Mouse (Mus musculus) midbrain, embryonic 12.5 days (tissue): Measurements from ENCODE around the gene B430306N03Rik. TPM values are rescaled to one million over a fixed set of nuclear protein-coding genes. Genes with fewer than 3 reads are reported as not detected.

ENCODE experiments used
- ATAC-seq: fragments of 200-750 bp; cut with Nextera tagmentation; 2 replicates; pipeline ENCODE4 v1.8.0; 2017; ENCODE audit warnings: low read depth, moderate TSS enrichment, moderate library complexity; ENCODE audit not compliant: low FRiP score
- H3K27ac ChIP-seq: fragments of 300-500 bp; sonication (generic); replicated peaks from 2 replicates; pipeline ENCODE4 v1.5.1; 2016; ENCODE audit warnings: mild to moderate bottlenecking
- H3K27me3 ChIP-seq: fragments of 300-500 bp; sonication (generic); 2 replicates; pipeline ENCODE4 v1.6.1; 2016; ENCODE audit warnings: mild to moderate bottlenecking
- H3K36me3 ChIP-seq: fragments of 300-500 bp; sonication (generic); 2 replicates; pipeline ENCODE4 v1.6.1; 2016
- H3K4me1 ChIP-seq: fragments of 300-500 bp; sonication (generic); 2 replicates; pipeline ENCODE4 v1.6.1; 2016
- H3K4me2 ChIP-seq: fragments of 300-500 bp; sonication (generic); replicated peaks from 2 replicates; pipeline ENCODE4 v1.6.1; 2016; ENCODE audit warnings: mild to moderate bottlenecking, moderate library complexity
- H3K4me3 ChIP-seq: fragments of 300-500 bp; sonication (generic); 2 replicates; pipeline ENCODE4 v1.5.1; 2016; ENCODE audit warnings: mild to moderate bottlenecking
- H3K9ac ChIP-seq: fragments of 300-500 bp; sonication (generic); replicated peaks from 2 replicates; pipeline ENCODE4 v1.6.1; 2016; ENCODE audit warnings: mild to moderate bottlenecking, moderate library complexity
- H3K9me3 ChIP-seq: fragments of 300-500 bp; sonication (generic); 2 replicates; pipeline ENCODE4 v1.6.1; 2016; ENCODE audit warnings: mild to moderate bottlenecking
- WGBS: fragments of 180-500 bp; shearing (Covaris S2); methylation state at CpG from one replicate; pipeline ENCODE4 v1.1.7; 2016; 5-methylcytosine and 5-hydroxymethylcytosine counted together
- polyA plus RNA-seq: library from polyadenylated mRNA; unstranded; fragments of >200 nt; fragmentation: Nextera tagmentation; extraction: Ambion mirVana; gene quantifications from 2 replicates; pipeline ENCODE4 v1.2.1, GENCODE M21; 2016

Gene B430306N03Rik
- polyA plus RNA-seq, 1 experiment from 2014 or later = 0.17 TPM

GRCm38 (mm10) chr17:48321279-48321678 lies 5.3 kb downstream of the B430306N03Rik start:
- Histone ChIP-seq H3K27ac (no peak overlapping the region), H3K27me3 (no peaks in the 10 kb centered on the region), H3K4me2 (no peak overlapping the region), H3K4me3 (no peak overlapping the region), H3K4me1 (no peaks in the 10 kb centered on the region), H3K9me3 (no peaks in the 10 kb centered on the region), H3K9ac (no peak overlapping the region), H3K36me3 (no peaks in the 10 kb centered on the region)
- 71% methylated on average over 2 of the region's 2 CpGs for WGBS
- ATAC-seq = no peak

GRCm38 (mm10) chr17:48323236-48323635 lies 7.3 kb downstream of the B430306N03Rik start:
- no peak overlapping the region for H3K4me3 ChIP-seq
- H3K4me1 ChIP-seq = no peaks in the 10 kb centered on the region
- WGBS = 67% methylated on average over 3 of the region's 3 CpGs
- no peak for ATAC-seq
- no peak overlapping the region for H3K9ac ChIP-seq
- no peaks in the 10 kb centered on the region for H3K9me3 ChIP-seq
- no peaks in the 10 kb centered on the region for H3K27me3 ChIP-seq
- no peaks in the 10 kb centered on the region for H3K36me3 ChIP-seq
- no peak overlapping the region for H3K27ac ChIP-seq
- H3K4me2 ChIP-seq = no peak overlapping the region

- Histone ChIP-seq H3K4me3 (no peak overlapping the region), H3K9ac (no peak overlapping the region), H3K36me3 (no peaks in the 10 kb centered on the region), H3K9me3 (no peaks in the 10 kb centered on the region), H3K27ac (no peak overlapping the region), H3K4me1 (no peaks in the 10 kb centered on the region), H3K27me3 (no peaks in the 10 kb centered on the region), H3K4me2 (no peak overlapping the region)
- WGBS = 91% methylated on average over 5 of the region's 5 CpGs
- ATAC-seq = no peak
Observed at GRCm38 (mm10) chr17:48324258-48324657, 8.3 kb downstream of the B430306N03Rik start.

- Histone ChIP-seq H3K27me3 (no peaks in the 10 kb centered on the region), H3K4me2 (no peak overlapping the region), H3K4me1 (no peaks in the 10 kb centered on the region), H3K27ac (no peak overlapping the region), H3K36me3 (no peaks in the 10 kb centered on the region), H3K9ac (no peak overlapping the region), H3K9me3 (no peaks in the 10 kb centered on the region), H3K4me3 (no peak overlapping the region)
- ATAC-seq = no peak
- 94% methylated on average over 6 of the region's 6 CpGs for WGBS
Observed at GRCm38 (mm10) chr17:48325093-48325492, 9.2 kb downstream of the B430306N03Rik start.

- H3K36me3 ChIP-seq = no peaks in the 10 kb centered on the region
- no peak overlapping the region for H3K27ac ChIP-seq
- no peaks in the 10 kb centered on the region for H3K9me3 ChIP-seq
- H3K4me1 ChIP-seq = no peaks in the 10 kb centered on the region
- 86% methylated on average over 11 of the region's 11 CpGs for WGBS
- no peak for ATAC-seq
- no peak overlapping the region for H3K4me2 ChIP-seq
- H3K4me3 ChIP-seq = no peak overlapping the region
- H3K27me3 ChIP-seq = no peaks in the 10 kb centered on the region
- no peak overlapping the region for H3K9ac ChIP-seq
Observed at GRCm38 (mm10) chr17:48325638-48326037, 9.7 kb downstream of the B430306N03Rik start.

- Histone ChIP-seq H3K9me3 (no peaks in the 10 kb centered on the region), H3K36me3 (no peaks in the 10 kb centered on the region), H3K27me3 (no peaks in the 10 kb centered on the region), H3K9ac (no peak overlapping the region), H3K4me2 (no peak overlapping the region), H3K4me3 (no peak overlapping the region), H3K4me1 (no peaks in the 10 kb centered on the region), H3K27ac (no peak overlapping the region)
- ATAC-seq = no peak
- WGBS = 81% methylated on average over 4 of the region's 4 CpGs
Observed at GRCm38 (mm10) chr17:48326656-48327055, 10.7 kb downstream of the B430306N03Rik start.

- Histone ChIP-seq H3K4me2 (no peak overlapping the region), H3K27ac (no peak overlapping the region), H3K27me3 (no peaks in the 10 kb centered on the region), H3K9ac (no peak overlapping the region), H3K9me3 (no peaks in the 10 kb centered on the region), H3K4me1 (no peaks in the 10 kb centered on the region), H3K4me3 (no peak overlapping the region), H3K36me3 (no peaks in the 10 kb centered on the region)
- ATAC-seq = no peak
- 91% methylated on average over 2 of the region's 2 CpGs for WGBS
Observed at GRCm38 (mm10) chr17:48332524-48332923, 16.6 kb downstream of the B430306N03Rik start.

GRCm38 (mm10) chr17:48334186-48334585 lies 18.2 kb downstream of the B430306N03Rik start:
- WGBS = 81% methylated on average over 4 of the region's 4 CpGs
- Histone ChIP-seq H3K36me3 (no peaks in the 10 kb centered on the region), H3K9ac (no peak overlapping the region), H3K4me3 (no peak overlapping the region), H3K27ac (no peak overlapping the region), H3K9me3 (no peaks in the 10 kb centered on the region), H3K4me2 (no peak overlapping the region), H3K27me3 (no peaks in the 10 kb centered on the region), H3K4me1 (no peaks in the 10 kb centered on the region)
- ATAC-seq = no peak

- no peak overlapping the region for H3K4me2 ChIP-seq
- ATAC-seq = no peak
- 0 out of 2 replicates have a peak, but pooled peaks cover 3% of the 10 kb centered on the region for H3K4me1 ChIP-seq
- H3K27ac ChIP-seq = no peak overlapping the region
- no peaks in the 10 kb centered on the region for H3K9me3 ChIP-seq
- under 1% methylated on average over 6 of the region's 6 CpGs for WGBS
- no peak overlapping the region for H3K4me3 ChIP-seq
- H3K27me3 ChIP-seq = no peaks in the 10 kb centered on the region
- H3K9ac ChIP-seq = no peak overlapping the region
- no peaks in the 10 kb centered on the region for H3K36me3 ChIP-seq
Observed at GRCm38 (mm10) chr17:48336857-48337256, 20.9 kb downstream of the B430306N03Rik start.

- 82% methylated on average over 1 of the region's 1 CpGs for WGBS
Observed at GRCm38 (mm10) chr17:48340267-48340666, 24.3 kb downstream of the B430306N03Rik start.

GRCm38 (mm10) chr17:48341947-48342346 lies 26.0 kb downstream of the B430306N03Rik start:
- no peak overlapping the region for H3K27ac ChIP-seq
- H3K36me3 ChIP-seq = no peaks in the 10 kb centered on the region
- H3K9ac ChIP-seq = no peak overlapping the region
- no peak for ATAC-seq
- no peaks in the 10 kb centered on the region for H3K27me3 ChIP-seq
- no peaks in the 10 kb centered on the region for H3K9me3 ChIP-seq
- H3K4me2 ChIP-seq = no peak overlapping the region
- no peak overlapping the region for H3K4me3 ChIP-seq
- WGBS = 84% methylated on average over 3 of the region's 3 CpGs
- H3K4me1 ChIP-seq = 0 out of 2 replicates have a peak, but pooled peaks cover 3% of the 10 kb centered on the region

More at GRCm38 (mm10) chr17:48340267-48340666, 24.3 kb downstream of the B430306N03Rik start:
- Histone ChIP-seq H3K36me3 (no peaks in the 10 kb centered on the region), H3K9me3 (no peaks in the 10 kb centered on the region), H3K27ac (no peak overlapping the region), H3K27me3 (no peaks in the 10 kb centered on the region), H3K4me3 (no peak overlapping the region), H3K4me1 (0 out of 2 replicates have a peak, but pooled peaks cover 3% of the 10 kb centered on the region), H3K9ac (no peak overlapping the region), H3K4me2 (no peak overlapping the region)
- ATAC-seq = no peak

GRCm38 (mm10) chr17:48343065-48343464 lies 27.1 kb downstream of the B430306N03Rik start:
- 92% methylated on average over 2 of the region's 2 CpGs for WGBS
- Histone ChIP-seq H3K4me3 (no peak overlapping the region), H3K27me3 (no peaks in the 10 kb centered on the region), H3K4me1 (0 out of 2 replicates have a peak, but pooled peaks cover 3% of the 10 kb centered on the region), H3K27ac (no peak overlapping the region), H3K4me2 (no peak overlapping the region), H3K9me3 (no peaks in the 10 kb centered on the region), H3K36me3 (no peaks in the 10 kb centered on the region), H3K9ac (no peak overlapping the region)
- no peak for ATAC-seq

GRCm38 (mm10) chr17:48345824-48346223 lies 29.9 kb downstream of the B430306N03Rik start:
- no peaks in the 10 kb centered on the region for H3K9me3 ChIP-seq
- H3K4me2 ChIP-seq = no peak overlapping the region
- H3K36me3 ChIP-seq = no peaks in the 10 kb centered on the region
- no peaks in the 10 kb centered on the region for H3K27me3 ChIP-seq
- H3K4me1 ChIP-seq = no peaks in the 10 kb centered on the region
- H3K27ac ChIP-seq = no peak overlapping the region
- H3K4me3 ChIP-seq = no peak overlapping the region
- 87% methylated on average over 4 of the region's 4 CpGs for WGBS
- ATAC-seq = no peak
- H3K9ac ChIP-seq = no peak overlapping the region
